Mouse (Mus musculus): ENCODE data around the gene Fam78b.

DNA sequence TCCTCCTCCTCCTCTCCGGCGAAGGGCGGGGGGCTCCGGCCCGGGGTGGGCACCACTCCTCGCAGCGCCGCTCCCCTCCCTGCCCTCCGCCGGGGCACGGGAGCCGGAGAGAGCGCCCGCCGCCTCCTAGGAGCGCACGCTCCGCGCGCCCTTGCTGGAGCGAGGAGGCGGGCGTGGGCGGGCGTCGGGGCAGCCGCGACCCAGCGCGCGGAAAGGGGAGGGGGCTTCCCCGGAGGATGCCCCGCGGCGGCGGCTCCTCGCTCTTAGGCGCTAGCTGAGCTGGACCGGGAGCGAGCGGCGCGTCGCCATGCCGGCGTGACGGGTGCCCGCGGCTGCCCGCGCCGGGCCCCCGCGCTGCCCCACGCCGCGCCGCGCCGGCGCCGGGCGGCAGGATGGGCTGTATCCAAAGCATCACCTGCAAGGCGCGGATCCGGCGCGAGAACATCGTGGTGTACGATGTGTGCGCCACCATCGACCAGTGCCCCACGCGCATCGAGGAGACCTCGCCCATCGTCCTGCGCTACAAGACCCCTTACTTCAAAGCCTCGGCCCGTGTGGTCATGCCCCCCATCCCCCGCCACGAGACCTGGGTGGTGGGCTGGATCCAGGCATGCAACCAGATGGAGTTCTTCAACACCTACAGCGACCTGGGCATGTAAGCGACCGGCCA is at the start of gene Fam78b:
- TF ChIP-seq GATA1 (IDR thresholded peaks at IDR 0.05; ENCODE audit: low read length) (no peak), TAL1 (IDR thresholded peaks at IDR 0.05; ENCODE audit: low read length) (no peak)

Data from erythroblast, embryonic 14.5 days (primary cell).